Mouse (Mus musculus): ENCODE data around the gene Elf2. TPM values are rescaled to one million over a fixed set of nuclear protein-coding genes. Genes with fewer than 3 reads are reported as not detected.

The Elf2 gene
- 10 to 100 TPM; 55.9 to 66.9 TPM for polyA plus RNA-seq (2017; shearing (Covaris generic))

- ATAC-seq = peak; percentile 42
Observed at GRCm38 (mm10) chr3:51340552-51341267, at the start of gene Elf2. Gene Elf2 (minus strand): TSS chr3:51340663.

DNA sequence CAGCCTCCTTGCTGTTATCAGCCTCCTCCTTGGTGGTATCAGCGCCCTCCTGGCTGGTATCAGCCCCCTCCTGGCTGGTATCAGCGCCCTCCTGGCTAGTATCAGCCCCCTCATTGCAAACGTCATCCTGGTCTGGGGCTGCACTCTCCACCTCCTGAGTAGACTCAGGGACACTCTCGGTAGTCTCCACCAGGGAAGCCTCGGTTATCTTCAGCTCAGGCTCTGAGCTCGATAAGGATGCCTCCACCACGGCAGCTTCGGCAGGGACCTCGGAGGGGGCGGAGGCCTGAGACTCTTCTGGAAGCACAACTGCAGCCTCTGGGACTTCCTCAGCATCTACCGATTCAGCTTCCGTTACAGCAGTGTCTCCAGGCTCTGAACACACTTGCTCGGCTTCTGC lies 48.4 kb upstream of the Elf2 start:
- no peak for ATAC-seq

DNA sequence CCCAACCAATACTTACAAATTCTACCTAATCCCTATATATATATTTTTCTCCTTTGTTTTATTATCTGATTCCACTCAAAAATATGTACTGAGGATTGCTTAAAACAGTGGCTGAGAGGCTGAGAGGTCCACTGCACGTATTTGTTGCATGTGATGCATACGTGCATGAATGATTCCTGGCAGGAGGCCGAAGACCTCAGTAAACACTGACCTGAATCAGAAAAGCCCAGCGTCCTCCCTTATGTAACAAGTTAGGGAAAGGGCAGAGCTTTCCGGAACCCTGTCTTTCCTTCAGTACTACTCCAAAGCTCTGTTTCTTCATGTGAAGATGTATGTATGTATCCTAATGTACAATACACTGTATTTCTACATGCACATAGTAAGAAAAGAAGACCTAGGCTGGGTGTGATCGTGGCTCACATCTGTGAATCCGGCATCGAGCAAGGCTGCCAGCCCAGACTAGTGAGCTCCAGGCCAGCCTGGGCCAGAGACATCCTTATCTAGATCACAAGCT lies 47.5 kb upstream of the Elf2 start:
- ATAC-seq = no peak

DNA sequence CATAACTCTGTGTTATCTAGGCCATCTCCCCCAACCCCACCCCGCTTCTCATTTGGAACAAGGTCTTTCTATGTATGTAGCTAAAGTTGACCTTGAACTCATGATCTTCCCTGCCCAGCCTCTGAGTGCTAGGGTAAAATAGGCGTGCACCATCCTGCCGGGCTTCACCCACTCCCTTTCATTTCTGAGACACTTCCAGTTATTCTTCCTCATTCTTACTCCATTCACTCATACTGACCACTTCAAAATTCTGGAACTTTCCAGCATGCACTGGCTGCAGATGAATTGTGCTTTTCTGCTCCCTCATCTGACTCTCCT lies 46.6 kb upstream of the Elf2 start:
- ATAC-seq = no peak

GRCm38 (mm10) chr3:51386441-51387133 lies 46.1 kb upstream of the Elf2 start:
- no peak for ATAC-seq

DNA sequence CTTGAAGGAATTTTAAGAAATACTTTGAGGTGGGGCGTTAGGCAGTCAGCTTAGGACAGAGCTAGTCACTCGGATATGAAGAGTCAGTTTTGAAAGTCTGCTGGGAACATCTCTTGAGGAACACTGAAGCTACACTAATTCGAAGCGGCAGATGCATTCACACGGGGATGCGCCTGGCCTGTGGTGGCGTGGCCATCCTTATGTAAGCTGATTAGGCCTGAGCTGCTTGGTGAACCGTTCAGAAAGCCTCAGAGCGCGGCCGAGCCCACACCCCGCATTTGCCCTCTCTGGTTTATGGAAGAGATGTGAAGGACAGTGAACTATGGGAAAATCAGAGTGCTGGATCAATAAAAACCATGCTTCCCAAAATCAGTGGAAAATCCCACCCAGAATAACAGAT lies 42.9 kb upstream of the Elf2 start:
- ATAC-seq = no peak

- ATAC-seq = no peak
Observed at GRCm38 (mm10) chr3:51380660-51381014, 40.2 kb upstream of the Elf2 start.

DNA sequence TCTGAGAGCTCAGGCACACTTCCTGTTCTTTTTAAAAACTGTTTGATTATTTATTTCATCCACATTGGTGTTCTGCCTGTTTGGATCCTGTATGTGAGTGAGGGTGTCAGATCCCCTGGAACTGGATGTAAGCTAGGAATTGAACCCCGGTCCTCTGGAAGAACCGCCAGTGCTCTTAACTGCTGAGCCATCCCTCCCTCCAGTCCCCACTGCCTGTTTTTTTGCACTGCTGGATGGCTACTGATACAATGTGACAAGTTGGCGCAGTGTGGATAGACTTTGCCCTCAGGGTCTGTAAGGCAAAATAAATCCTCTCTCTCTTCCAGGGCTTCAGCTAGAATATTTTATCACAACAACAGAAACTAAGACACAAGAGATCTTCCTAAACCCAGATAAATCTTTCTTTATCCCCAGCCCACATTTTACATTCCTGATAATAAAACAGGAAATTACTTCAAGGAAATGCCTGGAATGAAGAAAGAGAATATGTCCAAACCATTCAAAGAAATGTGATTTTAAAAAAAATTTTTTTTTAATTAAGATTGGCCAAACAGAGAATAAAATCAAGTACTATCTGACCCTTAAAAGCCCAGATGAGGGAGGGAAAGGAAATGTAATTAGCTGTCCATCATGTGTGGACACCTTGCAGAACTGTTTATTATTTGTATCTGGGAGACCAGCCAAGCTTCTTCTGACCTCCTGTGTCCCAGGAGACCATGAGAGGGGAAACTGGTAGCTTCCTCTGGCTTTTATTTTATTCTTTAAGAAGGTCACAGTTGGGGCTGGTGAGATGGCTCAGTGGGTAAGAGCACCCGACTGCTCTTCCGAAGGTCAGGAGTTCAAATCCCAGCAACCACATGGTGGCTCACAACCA lies 39.6 kb upstream of the Elf2 start:
- ATAC-seq = no peak

GRCm38 (mm10) chr3:51378665-51378946 lies 38.1 kb upstream of the Elf2 start:
- no peak for ATAC-seq

GRCm38 (mm10) chr3:51377878-51378664 lies 37.6 kb upstream of the Elf2 start:
- peak; percentile 83 for ATAC-seq

GRCm38 (mm10) chr3:51375307-51376265 lies 35.1 kb upstream of the Elf2 start:
- peak; percentile 33 for ATAC-seq

- no peak for ATAC-seq
Observed at GRCm38 (mm10) chr3:51373544-51373943, 33.1 kb upstream of the Elf2 start.

DNA sequence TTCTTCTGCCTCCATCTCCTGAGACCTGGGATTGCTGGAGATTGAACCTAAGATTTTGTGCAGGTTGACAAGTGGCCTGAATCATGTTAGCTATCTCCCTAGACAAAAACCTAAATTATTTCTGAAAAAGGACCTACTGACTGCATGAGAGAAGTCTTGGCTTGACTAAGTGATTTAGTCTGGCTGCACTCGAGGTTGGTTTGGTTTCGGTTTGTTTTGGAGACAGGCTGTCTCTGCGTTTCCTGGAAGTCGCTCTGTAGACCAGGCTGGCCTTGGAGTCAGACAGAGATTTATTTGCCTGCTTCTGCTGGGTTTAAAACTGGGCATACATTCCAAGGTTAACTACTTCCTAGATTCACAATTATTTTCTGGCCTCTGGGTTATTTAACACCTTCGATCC lies 32.4 kb upstream of the Elf2 start:
- peak; percentile 60 for ATAC-seq

DNA sequence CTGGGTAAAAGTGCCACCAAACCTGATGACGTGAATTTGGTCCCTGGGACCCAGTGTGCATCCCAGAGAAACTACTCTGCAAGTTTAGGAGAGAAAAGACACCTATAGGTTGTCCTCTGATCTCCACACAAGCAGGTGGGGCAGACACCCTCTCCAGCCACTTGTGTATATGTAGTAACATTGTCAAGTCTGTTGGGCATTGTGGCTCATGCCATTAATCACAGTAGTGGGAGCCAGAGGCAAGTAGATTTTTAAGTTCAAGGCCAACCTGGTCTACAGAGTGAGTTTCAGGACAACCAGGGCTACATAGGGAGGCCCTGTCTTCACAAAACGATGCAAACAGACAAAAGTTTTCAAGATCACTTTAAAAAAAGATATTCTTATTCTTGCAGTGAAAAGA lies 31.4 kb upstream of the Elf2 start:
- no peak for ATAC-seq

DNA sequence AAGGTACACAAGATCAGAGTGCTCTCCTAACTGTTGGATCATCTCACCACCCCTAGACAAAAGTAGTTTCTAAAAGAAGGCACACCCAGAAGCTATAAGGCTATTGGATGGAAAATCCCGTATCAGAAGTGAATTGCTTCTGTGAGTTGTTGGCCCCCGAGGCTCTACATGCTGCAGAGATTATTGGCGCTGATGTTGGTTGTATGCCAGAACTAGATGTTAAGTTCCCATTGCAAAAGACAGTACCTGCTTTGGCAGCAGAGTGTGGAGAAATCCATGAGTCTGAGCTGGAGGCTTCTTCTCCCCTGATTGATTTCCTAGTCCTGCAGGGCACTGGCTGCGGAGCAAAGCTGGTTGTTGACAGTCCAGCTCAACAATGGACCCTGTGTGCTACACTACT lies 27.5 kb upstream of the Elf2 start:
- no peak for ATAC-seq

GRCm38 (mm10) chr3:51366926-51367325 lies 26.5 kb upstream of the Elf2 start:
- ATAC-seq = no peak

DNA sequence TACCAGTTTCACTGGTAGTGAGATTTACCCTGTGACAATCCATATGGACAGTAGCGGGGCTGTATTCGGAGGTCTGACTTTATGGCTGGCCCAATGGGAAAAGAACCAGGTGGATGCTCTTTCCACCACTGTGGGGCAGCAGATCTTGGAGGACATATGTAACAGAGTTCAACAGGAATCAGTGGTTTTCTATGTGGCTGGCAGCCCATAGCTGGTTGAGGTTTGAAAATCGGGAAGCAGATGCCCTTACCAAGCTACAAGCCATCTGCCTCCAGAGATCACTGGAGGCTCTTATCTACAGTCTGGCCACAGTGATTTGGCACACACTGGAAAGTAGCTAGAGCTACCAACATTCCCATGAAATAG lies 25.0 kb upstream of the Elf2 start:
- no peak for ATAC-seq

GRCm38 (mm10) chr3:51364703-51365516 lies 24.4 kb upstream of the Elf2 start:
- peak; percentile 97 for ATAC-seq

DNA sequence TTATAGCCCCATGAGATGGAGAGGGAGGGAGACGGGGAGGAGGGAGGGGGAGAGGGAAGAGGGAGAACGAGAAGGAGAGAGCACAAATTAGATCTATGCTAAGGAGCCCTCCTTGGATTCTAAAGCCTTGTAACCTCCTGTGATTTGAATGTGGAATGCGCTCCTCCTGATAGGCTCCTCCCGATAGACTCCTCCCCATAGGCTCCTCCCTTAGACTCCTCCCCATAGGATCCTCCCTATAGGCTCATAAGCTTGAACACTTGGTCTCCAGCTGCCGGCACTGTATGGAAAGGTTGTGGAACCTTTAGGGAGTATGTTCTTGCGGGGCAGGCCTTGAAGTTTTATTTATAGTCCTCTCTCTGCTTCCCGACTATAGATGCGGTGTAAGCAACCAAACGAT lies 20.6 kb upstream of the Elf2 start:
- ATAC-seq = no peak

- no peak for ATAC-seq
Observed at GRCm38 (mm10) chr3:51359558-51360307, 19.3 kb upstream of the Elf2 start.
